Mouse (Mus musculus): ENCODE measurements at regions not wholly inside any gene's neighbourhood (a gene's known extent, or its start where the extent isn't known, plus 50 kb on each side); places are given as distances from the start of the nearest gene placed in this dataset.

DNA sequence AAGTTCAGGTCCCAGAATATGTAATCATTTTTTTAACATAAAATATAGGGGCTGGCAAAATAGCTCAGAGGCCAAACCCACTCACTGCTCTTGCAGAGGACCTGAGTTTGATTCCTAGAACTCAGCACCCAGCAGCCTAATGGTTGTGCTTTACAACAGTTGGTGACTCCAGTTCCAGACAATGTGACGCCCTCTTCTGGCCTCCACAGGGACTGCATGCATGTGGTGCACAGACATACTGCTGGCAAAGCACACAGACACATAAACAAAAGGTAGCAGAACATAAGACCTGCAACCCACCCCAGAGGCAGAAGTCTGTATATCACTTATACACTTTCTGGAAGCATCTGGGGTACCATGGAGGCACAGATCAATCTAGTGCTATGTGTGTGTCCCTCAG, 87.5 kb downstream of the Ackr3 start:
- TF ChIP-seq EP300 (IDR thresholded peaks at IDR 0.05; ENCODE audit: insufficient read depth, low read depth, low read length) (no peak), CTCF (IDR thresholded peaks at IDR 0.05) (peak; percentile 35), POLR2A (IDR thresholded peaks at IDR 0.05; ENCODE audit: insufficient read depth, low read depth, low read length) (no peak)
- H3K79me2 ChIP-seq (replicated peaks; ENCODE audit: control insufficient read depth, insufficient read depth, low read length): no peaks in the 10 kb centered on the region
- peaks cover 15% of the 10 kb centered on the region for H3K4me1 ChIP-seq (ENCODE audit: control insufficient read depth, insufficient read depth, low read length)
- 84% methylated on average over 1 of the region's 1 CpGs for WGBS
- H3K9ac ChIP-seq (ENCODE audit: low read depth, low read length): no peak overlapping the region
- H3K36me3 ChIP-seq (ENCODE audit: control insufficient read depth, insufficient read depth, low read length): no peaks in the 10 kb centered on the region
- no peak overlapping the region for H3K4me3 ChIP-seq
- DNase-seq: no peak
- H3K27ac ChIP-seq: no peak overlapping the region
- intact Hi-C loops (cut with DNase I): loop anchor here (5.0 kb wide), 1 partner anchor 296 kb away; no protein-coding TSS in a partner anchor
- H3K27me3 ChIP-seq (ENCODE audit: control insufficient read depth, insufficient read depth, low read length): no peaks in the 10 kb centered on the region

DNA sequence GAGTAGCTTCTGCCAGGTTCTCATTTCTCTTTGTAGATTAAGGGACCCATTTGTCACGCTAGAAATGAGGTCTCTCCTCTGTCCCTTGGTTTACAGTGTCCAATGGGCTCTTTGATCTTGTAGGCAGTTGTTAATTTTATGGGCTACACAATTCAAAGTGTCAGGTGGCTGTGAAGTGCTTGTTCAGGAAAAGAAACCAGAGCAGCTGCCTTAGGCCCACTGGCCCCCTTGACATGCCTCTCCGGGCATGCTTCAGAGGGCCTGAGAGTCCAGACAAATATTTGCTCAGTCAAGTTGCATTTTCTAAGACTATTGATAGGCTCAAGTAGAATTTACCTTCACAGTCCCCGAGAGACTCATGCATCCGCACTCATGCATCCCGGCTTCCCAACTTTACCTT, 94.0 kb downstream of the Ackr3 start:
- Histone ChIP-seq H3K27me3 (ENCODE audit: control insufficient read depth, insufficient read depth, low read length) (no peaks in the 10 kb centered on the region), H3K27ac (no peak overlapping the region), H3K4me3 (no peak overlapping the region), H3K36me3 (ENCODE audit: control insufficient read depth, insufficient read depth, low read length) (no peaks in the 10 kb centered on the region), H3K79me2 (replicated peaks; ENCODE audit: control insufficient read depth, insufficient read depth, low read length) (no peaks in the 10 kb centered on the region), H3K9ac (ENCODE audit: low read depth, low read length) (no peak overlapping the region), H3K4me1 (ENCODE audit: control insufficient read depth, insufficient read depth, low read length) (no peaks in the 10 kb centered on the region)
- DNase-seq: no peak
- intact Hi-C loops (cut with DNase I): no loop called here
- 77% methylated on average over 5 of the region's 5 CpGs for WGBS
- TF ChIP-seq EP300 (IDR thresholded peaks at IDR 0.05; ENCODE audit: insufficient read depth, low read depth, low read length) (no peak), CTCF (IDR thresholded peaks at IDR 0.05) (no peak), POLR2A (IDR thresholded peaks at IDR 0.05; ENCODE audit: insufficient read depth, low read depth, low read length) (no peak)

DNA sequence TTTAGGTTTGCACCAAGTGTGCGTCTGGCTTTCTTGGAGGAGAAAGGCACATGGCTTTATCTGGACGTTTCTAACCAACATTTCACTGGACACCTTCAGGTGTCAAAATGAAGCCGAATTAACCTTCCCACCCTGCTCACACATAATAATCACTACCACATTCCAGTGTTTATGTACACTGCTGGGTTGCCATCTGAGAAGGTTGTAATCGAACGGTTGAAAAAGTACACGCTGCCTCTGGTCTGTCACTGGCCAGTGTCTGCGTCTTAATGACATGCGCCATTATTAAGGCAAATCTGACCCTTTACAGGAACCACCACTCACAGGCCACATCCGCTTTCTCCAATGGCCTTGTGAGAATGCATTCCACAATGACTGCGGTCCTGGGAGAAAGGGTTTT, 96.4 kb downstream of the Ackr3 start:
- TF ChIP-seq EP300 (IDR thresholded peaks at IDR 0.05; ENCODE audit: insufficient read depth, low read depth, low read length) (no peak), POLR2A (IDR thresholded peaks at IDR 0.05; ENCODE audit: insufficient read depth, low read depth, low read length) (no peak), CTCF (IDR thresholded peaks at IDR 0.05) (no peak)
- Histone ChIP-seq H3K27ac (no peak overlapping the region), H3K9ac (ENCODE audit: low read depth, low read length) (no peak overlapping the region), H3K27me3 (ENCODE audit: control insufficient read depth, insufficient read depth, low read length) (no peaks in the 10 kb centered on the region), H3K4me1 (ENCODE audit: control insufficient read depth, insufficient read depth, low read length) (no peaks in the 10 kb centered on the region), H3K36me3 (ENCODE audit: control insufficient read depth, insufficient read depth, low read length) (no peaks in the 10 kb centered on the region), H3K79me2 (replicated peaks; ENCODE audit: control insufficient read depth, insufficient read depth, low read length) (no peaks in the 10 kb centered on the region), H3K4me3 (no peak overlapping the region)
- 84% methylated on average over 10 of the region's 10 CpGs for WGBS
- DNase-seq: no peak
- intact Hi-C loops (cut with DNase I): no loop called here

DNA sequence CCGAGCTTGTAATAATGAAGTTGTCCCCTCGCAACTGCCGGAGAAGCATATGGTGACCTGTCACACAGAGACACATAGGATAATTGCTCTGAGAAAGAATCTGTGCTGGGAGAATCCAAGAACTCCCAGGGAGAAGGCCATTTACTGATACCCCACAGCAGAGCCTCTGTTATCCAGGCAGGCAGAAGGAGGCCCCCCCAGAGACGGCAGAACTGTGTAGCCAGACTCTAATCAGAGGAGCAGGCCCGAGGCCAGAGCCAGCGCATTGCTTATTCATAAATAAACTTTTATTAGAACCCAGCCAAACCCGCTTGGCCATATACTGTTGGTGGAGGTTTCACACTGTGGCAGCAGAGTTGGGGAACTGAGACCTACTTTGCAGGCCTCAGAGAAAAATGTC, 100.6 kb downstream of the Ackr3 start:
- H3K9ac ChIP-seq (ENCODE audit: low read depth, low read length): no peak overlapping the region
- intact Hi-C loops (cut with DNase I): no loop called here
- DNase-seq: no peak
- H3K79me2 ChIP-seq (replicated peaks; ENCODE audit: control insufficient read depth, insufficient read depth, low read length): no peaks in the 10 kb centered on the region
- H3K27ac ChIP-seq: no peak overlapping the region
- H3K36me3 ChIP-seq (ENCODE audit: control insufficient read depth, insufficient read depth, low read length): no peaks in the 10 kb centered on the region
- TF ChIP-seq EP300 (IDR thresholded peaks at IDR 0.05; ENCODE audit: insufficient read depth, low read depth, low read length) (no peak), POLR2A (IDR thresholded peaks at IDR 0.05; ENCODE audit: insufficient read depth, low read depth, low read length) (no peak)
- H3K27me3 ChIP-seq (ENCODE audit: control insufficient read depth, insufficient read depth, low read length): no peaks in the 10 kb centered on the region
- no peak overlapping the region for H3K4me3 ChIP-seq
- H3K4me1 ChIP-seq (ENCODE audit: control insufficient read depth, insufficient read depth, low read length): no peaks in the 10 kb centered on the region
- WGBS: 82% methylated on average over 7 of the region's 7 CpGs

DNA sequence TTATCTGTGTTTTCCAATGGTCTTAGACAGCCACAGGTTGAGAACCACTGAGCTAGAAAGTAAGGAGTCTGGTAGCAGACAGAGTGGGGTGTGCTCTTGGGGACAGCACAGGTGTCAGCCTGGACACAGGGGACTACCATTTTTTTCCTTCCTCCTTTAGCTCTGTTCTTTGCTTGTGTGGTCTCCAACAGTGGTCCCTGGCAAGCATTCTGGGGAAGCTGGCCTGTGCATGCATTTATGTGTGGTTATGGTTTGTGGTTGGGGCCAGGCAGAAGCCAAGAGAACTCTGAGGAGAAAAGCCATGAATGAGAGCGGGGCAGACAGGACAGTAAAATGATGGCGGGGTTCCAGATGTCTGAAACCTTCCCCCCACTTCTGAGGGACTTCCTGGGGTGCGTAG, 107.2 kb downstream of the Ackr3 start:
- intact Hi-C loops (cut with DNase I): no loop called here
- Histone ChIP-seq H3K79me2 (replicated peaks; ENCODE audit: control insufficient read depth, insufficient read depth, low read length) (no peaks in the 10 kb centered on the region), H3K4me3 (no peak overlapping the region), H3K27ac (no peak overlapping the region), H3K36me3 (ENCODE audit: control insufficient read depth, insufficient read depth, low read length) (no peaks in the 10 kb centered on the region), H3K4me1 (ENCODE audit: control insufficient read depth, insufficient read depth, low read length) (no peaks in the 10 kb centered on the region), H3K9ac (ENCODE audit: low read depth, low read length) (no peak overlapping the region), H3K27me3 (ENCODE audit: control insufficient read depth, insufficient read depth, low read length) (no peaks in the 10 kb centered on the region)
- TF ChIP-seq CTCF (IDR thresholded peaks at IDR 0.05): no peak
- TF ChIP-seq EP300 (IDR thresholded peaks at IDR 0.05; ENCODE audit: insufficient read depth, low read depth, low read length): no peak
- no peak for TF ChIP-seq POLR2A (IDR thresholded peaks at IDR 0.05; ENCODE audit: insufficient read depth, low read depth, low read length)
- DNase-seq: no peak
- WGBS: 73% methylated on average over 3 of the region's 3 CpGs

DNA sequence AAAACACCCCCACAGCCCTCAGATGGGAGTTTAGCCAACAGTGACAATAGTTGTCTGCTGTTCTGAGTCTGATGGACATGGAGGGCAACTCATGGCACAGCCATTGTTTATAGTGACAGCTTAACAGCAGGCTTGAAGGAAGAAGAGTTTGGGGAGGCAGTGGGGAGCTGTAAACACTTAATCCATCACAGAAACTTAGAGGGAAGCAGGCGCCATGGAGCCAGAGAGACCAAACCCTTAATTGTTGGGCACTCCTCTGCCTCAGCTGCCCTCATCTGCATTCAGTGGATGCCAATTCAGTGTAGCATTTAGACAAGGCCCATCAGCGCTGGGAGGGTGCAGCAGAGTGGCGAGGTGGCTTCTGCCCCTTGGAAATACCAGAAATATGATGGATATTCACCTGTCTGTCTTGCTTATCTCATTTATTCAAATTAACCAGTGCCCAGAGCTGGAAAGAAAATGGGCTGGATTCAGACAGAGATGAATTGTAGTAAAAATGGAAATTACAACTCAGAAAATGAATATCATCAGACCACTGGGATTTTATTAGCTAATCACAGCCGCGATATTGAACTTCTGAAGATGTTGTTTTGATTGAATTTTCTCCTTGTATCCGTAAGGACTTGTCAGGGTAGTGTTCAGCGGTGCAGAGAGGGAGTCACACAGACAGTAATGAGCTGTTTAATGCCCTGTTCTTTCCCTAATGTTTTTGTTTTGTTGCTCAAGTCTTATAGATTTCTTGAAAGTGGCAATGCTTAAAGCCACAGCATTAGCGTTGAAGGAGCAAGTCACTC, 108.1 kb downstream of the Ackr3 start:
- Histone ChIP-seq H3K9ac (ENCODE audit: low read depth, low read length) (no peak overlapping the region), H3K27me3 (ENCODE audit: control insufficient read depth, insufficient read depth, low read length) (no peaks in the 10 kb centered on the region), H3K79me2 (replicated peaks; ENCODE audit: control insufficient read depth, insufficient read depth, low read length) (no peaks in the 10 kb centered on the region), H3K4me1 (ENCODE audit: control insufficient read depth, insufficient read depth, low read length) (no peaks in the 10 kb centered on the region), H3K4me3 (no peak overlapping the region), H3K27ac (no peak overlapping the region), H3K36me3 (ENCODE audit: control insufficient read depth, insufficient read depth, low read length) (no peaks in the 10 kb centered on the region)
- TF ChIP-seq POLR2A (IDR thresholded peaks at IDR 0.05; ENCODE audit: insufficient read depth, low read depth, low read length): no peak
- no peak for TF ChIP-seq EP300 (IDR thresholded peaks at IDR 0.05; ENCODE audit: insufficient read depth, low read depth, low read length)
- TF ChIP-seq CTCF (IDR thresholded peaks at IDR 0.05): no peak
- 84% methylated on average over 8 of the region's 8 CpGs for WGBS
- no peak for DNase-seq
- intact Hi-C loops (cut with DNase I): no loop called here

Measured in heart, adult 2 months (tissue).